ENCODE assay signal across 8 mouse cellular contexts in genomic region chr6:128227438-128228017, GRCm38 (mm10).
DNase-seq lines count a peak whose midpoint lies in the region; ATAC-seq and TF ChIP-seq lines count a peak whose summit lies in the region.

No protein-coding gene starts in this region.

- peak; percentile 51 for TF ChIP-seq CTCF in forebrain, postnatal 0 days (IDR thresholded peaks at IDR 0.05; ENCODE audit: low read depth)

- H3K4me3 ChIP-seq in forebrain, postnatal 0 days (ENCODE audit: low read depth, low read length): no peak overlapping the region
- H3K4me3 ChIP-seq in stomach, embryonic 14.5 days (ENCODE audit: low read depth, low read length): no peak overlapping the region

- ATAC-seq in forebrain, postnatal 0 days: peak; percentile 86
- ATAC-seq in stomach, embryonic 14.5 days (ENCODE audit: insufficient number of reproducible peaks, insufficient read depth, low FRiP score, low read depth): peak; percentile 24; the same call in 1 of the 2 replicates

- peak; percentile 34 for DNase-seq in layer of hippocampus, adult 11-12 months (ENCODE audit: low spot score)
- no peak for DNase-seq in layer of hippocampus, adult 9-10 months (ENCODE audit: low spot score)
- DNase-seq in brain, adult 2 months (ENCODE audit: low read depth, low spot score): peak; percentile 49
- DNase-seq in forebrain, postnatal 0 days: peak; percentile 65
- DNase-seq in kidney, postnatal 10 days: peak; percentile 55
- peak; percentile 52 to 67 for DNase-seq in lung, postnatal 4 days
- DNase-seq in urinary bladder, adult 2 months (ENCODE audit: low spot score): no peak

- H3K27me3 ChIP-seq in forebrain, postnatal 0 days (ENCODE audit: insufficient read depth, low read length): no peaks in the 10 kb centered on the region
- H3K27me3 ChIP-seq in stomach, embryonic 14.5 days (ENCODE audit: control insufficient read depth, insufficient read depth, low read length): no peaks in the 10 kb centered on the region

- no peaks in the 10 kb centered on the region for H3K4me1 ChIP-seq in forebrain, postnatal 0 days (ENCODE audit: insufficient read depth)
- H3K4me1 ChIP-seq in stomach, embryonic 14.5 days (ENCODE audit: control insufficient read depth, insufficient read depth, low read length): 0 out of 2 replicates have a peak, but pooled peaks cover 3% of the 10 kb centered on the region

- no peak overlapping the region for H3K9ac ChIP-seq in forebrain, postnatal 0 days
- no peak overlapping the region for H3K9ac ChIP-seq in stomach, embryonic 14.5 days (replicated peaks; ENCODE audit: low read depth, low read length)

- H3K27ac ChIP-seq in forebrain, postnatal 0 days (ENCODE audit: low read depth, low read length): no peak overlapping the region
- H3K27ac ChIP-seq in stomach, embryonic 14.5 days (ENCODE audit: low read length): no peak overlapping the region

- WGBS in forebrain, postnatal 0 days: 18% methylated on average over 8 of the region's 8 CpGs
- WGBS in stomach, embryonic 14.5 days: 31% methylated on average over 8 of the region's 8 CpGs

- no peaks in the 10 kb centered on the region for H3K36me3 ChIP-seq in forebrain, postnatal 0 days (ENCODE audit: insufficient read depth)
- H3K36me3 ChIP-seq in stomach, embryonic 14.5 days (ENCODE audit: control insufficient read depth, insufficient read depth, low read length): no peaks in the 10 kb centered on the region

- H3K4me2 ChIP-seq in forebrain, postnatal 0 days (ENCODE audit: low read depth): peak overlapping the region; percentile 26; the same call in 1 of the 2 replicates
- no peak overlapping the region for H3K4me2 ChIP-seq in stomach, embryonic 14.5 days (replicated peaks; ENCODE audit: low read depth, low read length)

- H3K9me3 ChIP-seq in forebrain, postnatal 0 days (ENCODE audit: low read length): no peaks in the 10 kb centered on the region
- no peaks in the 10 kb centered on the region for H3K9me3 ChIP-seq in stomach, embryonic 14.5 days (ENCODE audit: control insufficient read depth, low read depth, low read length)

Comparison
In these comparisons a context has a peak if more than half of its experiments do, and no peak if none do; other contexts are left out.
1. DNase-seq: peak in layer of hippocampus, adult 11-12 months (single experiment), brain, adult 2 months (single experiment), forebrain, postnatal 0 days (single experiment), kidney, postnatal 10 days (single experiment) and lung, postnatal 4 days (2 of 2); none in layer of hippocampus, adult 9-10 months (single experiment) and urinary bladder, adult 2 months (single experiment).